Mouse (Mus musculus): ENCODE measurements around the gene Cldn2.

Cldn2 gene

DNA sequence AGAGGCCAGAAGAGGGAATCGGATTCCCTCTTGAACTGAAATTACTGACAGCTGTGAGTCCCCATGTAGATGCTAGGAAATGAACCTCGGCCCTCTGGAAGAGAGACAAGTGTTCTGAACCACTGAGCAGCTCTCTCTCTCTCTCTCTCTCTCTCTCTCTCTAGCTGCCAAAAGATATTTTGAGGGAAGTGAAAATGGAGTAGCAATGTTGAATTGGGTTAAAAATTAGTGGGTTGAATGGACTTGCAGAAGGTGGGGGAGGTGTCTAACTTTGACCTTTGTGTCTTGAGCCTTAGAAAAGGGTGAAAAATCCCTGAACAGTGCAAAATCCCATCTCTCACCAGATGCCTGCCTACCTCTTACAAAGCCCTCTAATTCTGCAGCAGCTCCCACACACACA lies 6.8 kb downstream of the Cldn2 start:
- DNase-seq (ENCODE audit: extremely low spot score, low read depth, low spot score) = no peak

DNA sequence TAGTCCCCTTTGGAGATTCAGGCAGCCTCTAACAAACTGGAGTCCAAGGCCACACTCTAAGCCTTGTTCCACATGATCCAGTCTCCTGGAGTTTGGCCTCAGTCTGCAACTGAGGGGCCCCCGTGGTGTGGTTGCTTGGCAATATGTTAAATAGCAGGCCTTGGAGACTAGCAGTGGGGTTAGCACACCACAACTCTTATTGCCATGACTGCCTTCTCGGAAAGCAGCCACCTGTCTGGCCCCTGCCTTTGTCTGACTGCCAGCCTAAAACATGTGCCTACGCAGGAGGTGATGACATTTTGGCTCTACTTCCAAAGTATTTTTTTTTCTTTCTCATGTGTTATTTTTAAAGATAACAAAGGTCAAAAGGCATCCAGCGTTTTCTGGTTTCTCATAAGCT lies 7.5 kb downstream of the Cldn2 start:
- DNase-seq (ENCODE audit: extremely low spot score, low read depth, low spot score) = no peak

DNA sequence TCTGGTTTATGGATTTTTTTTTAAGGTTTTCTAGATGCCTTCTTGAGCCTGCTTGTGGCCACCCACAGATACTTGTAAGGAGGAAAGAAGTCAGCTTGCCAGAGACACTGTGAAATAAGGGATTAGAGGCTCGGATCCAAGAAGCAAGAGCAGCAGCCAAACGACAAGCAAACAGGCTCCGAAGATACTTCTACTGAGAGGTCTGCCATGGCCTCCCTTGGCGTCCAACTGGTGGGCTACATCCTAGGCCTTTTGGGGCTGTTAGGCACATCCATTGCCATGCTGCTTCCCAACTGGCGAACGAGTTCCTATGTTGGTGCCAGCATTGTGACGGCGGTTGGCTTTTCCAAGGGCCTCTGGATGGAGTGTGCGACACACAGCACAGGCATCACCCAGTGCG lies 7.9 kb downstream of the Cldn2 start:
- DNase-seq (ENCODE audit: extremely low spot score, low read depth, low spot score) = no peak

DNA sequence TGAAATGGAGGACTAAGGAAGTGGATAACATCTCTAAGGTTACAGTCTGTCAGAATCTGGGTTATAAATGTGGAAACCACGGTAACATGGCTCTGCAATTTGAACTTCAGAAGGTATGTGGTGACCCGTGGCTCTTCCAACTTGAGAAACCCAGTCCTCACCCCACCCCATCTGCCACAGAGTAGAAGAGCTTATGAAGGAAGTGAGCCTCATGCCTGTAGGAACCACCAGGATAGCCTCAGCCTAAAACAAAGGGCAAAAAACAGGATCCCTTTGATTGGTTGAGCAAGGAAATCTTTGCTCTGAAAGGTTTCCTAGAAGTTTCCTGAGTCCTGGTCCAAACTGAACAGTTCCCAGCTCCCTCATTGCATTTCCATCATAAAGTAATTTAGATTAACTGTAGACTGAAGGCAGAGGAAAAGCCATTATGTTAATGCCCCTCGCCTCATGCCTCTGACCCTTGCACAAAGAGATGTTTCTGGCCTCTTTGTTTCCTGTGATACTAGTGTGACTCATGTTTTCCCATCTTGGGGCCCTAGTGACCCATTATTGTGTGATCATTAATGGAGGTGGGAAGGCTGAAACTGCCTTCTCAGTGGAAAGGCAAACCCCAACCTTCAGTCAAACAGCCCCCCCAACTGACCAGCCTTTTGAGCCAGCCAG lies 12.1 kb downstream of the Cldn2 start:
- DNase-seq (ENCODE audit: extremely low spot score, low read depth, low spot score) = no peak

DNA sequence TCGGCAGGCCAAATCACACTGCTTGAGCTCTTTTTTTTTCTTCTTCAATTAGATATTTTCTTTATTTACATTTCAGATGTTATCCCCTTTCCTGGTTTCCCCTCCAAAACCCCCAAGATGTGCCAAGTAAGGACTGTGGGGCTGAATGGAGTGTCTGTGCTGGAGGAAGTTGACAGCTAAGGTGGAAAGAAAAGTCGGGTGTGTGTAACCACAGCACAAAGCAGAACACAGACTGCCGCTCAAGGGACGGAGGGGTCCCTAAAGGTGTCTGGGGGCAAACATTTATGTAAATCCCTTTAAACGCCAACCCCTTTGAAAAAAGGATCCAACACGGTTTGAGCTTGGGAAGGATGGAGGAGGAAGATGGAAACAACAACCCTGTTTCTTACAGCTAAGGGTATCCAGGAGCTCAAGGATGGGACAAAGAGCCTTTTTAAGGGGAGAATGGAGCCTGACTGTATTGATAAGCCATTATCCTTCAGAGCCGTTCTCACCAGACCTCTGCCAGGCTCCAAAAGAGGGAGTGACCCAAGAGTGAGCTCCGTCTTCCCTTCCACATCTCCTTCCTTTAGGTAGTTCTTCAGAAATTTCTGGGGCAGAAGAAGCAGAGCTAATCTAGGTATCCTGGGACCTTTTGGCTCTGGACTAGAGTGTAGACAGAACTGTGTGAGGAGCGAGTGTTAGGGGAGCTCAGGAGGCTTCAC lies 12.8 kb downstream of the Cldn2 start:
- DNase-seq (ENCODE audit: extremely low spot score, low read depth, low spot score) = no peak

DNA sequence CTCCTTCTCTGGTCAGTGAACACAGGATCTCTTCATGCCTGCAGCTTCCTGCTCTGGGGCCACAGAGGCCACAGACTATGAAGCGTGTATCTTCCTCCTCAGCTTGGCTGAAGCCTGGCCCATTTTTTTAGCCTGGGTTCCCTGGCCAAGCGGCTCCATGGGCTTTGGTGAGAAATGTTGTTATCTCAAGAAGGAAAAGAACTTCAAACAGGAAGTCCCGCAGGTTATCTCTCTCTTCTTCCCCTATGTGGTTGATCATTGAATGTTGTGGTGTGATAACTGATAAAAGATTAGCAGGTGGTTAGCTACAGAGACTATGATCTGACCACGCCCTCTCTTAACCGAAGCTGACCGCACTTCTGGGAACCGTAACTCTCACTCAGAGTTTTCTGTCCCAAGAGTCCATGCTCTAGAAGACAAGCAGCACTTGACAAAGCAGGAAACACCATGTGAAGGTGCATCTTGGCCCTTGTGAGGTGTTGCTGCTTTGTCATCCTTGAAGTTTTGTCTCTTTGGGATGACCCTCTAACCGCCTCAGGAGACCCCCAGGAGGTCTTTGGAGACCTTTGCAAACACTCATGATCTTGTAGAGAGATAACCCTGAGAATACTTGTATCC lies 13.5 kb downstream of the Cldn2 start:
- no peak for DNase-seq (ENCODE audit: extremely low spot score, low read depth, low spot score)

DNA sequence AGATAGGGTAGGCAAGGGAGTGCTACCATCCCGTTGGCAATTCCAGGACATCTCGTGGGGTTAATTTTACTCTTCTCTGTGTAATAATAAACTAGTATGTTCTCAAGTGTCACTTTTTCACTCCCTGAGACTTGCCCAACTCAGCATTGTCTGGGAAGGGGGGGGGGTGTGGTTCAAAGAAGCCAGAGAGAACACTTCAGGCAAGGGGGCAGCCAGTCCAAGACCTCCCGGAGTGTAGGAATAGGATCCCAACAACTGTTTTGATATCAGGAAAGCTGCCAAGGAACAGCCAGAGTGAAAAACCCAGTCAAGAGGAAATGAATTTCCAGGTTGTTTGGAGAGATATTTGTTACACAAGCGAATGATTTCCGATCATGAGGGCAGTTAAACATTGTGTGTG lies 14.6 kb downstream of the Cldn2 start:
- no peak for DNase-seq (ENCODE audit: extremely low spot score, low read depth, low spot score)

DNA sequence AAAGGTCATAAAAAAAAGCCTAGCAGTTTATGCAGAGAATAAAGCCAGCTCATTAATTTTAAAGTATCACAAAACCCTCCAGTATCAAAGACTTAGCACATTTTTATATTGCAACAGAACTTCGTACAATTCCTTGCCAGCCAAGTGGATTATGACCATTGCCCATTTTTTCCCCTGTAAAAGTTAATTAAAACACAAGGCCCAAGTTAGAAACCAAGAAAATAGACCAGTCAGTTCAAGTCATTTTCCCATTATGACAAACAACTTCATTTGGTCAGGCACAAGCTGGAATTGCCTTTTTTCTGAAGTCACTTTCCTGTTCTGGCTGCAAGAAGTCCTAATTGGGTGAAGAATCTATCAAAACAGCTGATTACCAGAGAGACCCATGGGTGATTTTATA lies 24.8 kb downstream of the Cldn2 start:
- no peak for DNase-seq (ENCODE audit: extremely low spot score, low read depth, low spot score)

DNA sequence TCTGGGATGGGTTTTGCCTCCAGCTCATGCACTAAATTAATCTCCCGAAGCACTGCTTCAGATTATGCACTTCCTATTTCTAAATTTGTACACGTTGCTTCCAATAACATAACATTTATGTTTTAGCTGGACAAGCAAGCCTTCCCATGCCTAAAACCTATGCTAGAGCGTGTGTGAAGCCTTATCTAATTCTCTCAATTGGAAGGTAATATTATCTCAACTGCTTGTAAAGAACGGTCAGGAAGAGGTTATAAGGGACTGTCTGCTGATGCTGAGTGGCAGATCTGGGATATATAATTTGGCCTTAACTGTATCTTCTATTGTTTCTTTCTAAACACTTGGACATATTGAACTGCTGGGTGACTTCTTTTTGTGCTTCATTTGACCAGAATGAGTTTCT lies 26.3 kb downstream of the Cldn2 start:
- DNase-seq (ENCODE audit: extremely low spot score, low read depth, low spot score) = no peak

DNA sequence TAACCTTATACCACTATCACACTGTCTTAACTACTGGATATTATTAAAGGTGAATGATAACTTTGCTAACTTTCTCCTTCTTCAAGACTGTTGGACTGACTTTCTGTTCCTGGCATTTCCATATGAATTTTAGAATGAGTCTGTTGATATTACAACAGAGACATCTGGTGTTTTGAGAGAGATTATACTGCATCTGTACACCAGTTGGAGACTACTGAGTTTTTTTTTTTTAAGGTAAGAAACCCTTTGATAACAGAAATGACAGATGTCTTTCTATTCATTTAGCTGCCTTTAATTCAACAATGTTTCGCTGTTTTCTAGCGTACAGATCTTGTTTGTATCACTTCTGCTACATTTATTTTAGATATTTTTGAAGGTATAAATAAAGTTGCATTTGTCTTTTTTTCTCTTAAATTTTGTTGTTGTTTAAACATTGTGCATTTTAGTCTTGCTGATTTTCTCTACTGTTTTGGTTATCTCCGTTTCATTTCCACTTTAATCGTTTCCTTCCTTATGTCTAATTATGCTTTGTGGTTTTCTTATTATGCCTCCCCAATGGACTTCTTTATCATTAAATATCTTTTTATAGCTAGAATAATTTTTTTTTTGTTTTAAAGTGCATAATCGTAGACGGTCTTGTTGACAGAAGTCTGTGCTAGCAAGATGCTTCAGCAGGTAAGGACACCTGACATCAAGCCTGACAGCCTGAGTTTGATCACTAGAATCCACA lies 27.9 kb downstream of the Cldn2 start:
- no peak for DNase-seq (ENCODE audit: extremely low spot score, low read depth, low spot score)

DNA sequence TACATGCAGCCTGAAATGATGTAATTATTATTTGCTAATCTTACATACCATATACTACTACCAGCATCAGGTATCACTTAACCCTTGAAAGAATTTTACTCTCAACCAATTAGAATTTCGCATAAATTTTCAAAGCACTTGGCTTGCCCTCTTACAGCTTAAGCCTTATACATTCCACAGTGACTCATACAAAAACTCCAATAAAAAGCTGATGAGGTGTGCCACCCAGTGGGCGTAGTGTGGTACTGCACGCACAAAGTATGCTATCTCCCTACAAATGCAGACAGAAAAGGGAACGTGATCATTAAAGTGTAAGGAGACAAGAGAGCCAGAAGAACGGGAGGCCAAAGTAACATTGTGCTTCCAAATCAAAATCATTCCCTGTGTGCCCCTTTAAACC lies 31.8 kb downstream of the Cldn2 start:
- peak; percentile 10 for DNase-seq (ENCODE audit: extremely low spot score, low read depth, low spot score)

DNA sequence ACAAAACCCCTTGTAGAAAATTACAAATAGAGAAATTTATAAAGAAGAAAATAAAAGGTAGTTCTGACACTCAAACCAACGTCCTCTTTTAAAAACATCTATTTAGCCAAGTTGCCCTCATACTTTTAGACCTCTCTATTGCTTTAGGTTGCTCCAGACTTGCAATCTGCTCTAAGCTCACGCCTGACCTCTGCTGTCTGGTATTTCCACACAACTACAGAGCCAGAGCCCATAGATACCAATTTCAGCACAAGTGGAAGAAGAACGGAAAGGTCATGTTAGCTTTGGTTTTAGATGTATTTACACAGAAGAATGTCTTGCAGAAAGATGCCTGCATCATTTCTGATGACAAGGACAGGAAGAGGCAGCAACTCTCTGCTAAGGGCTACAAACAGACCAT lies 38.4 kb downstream of the Cldn2 start:
- DNase-seq (ENCODE audit: extremely low spot score, low read depth, low spot score) = no peak

DNA sequence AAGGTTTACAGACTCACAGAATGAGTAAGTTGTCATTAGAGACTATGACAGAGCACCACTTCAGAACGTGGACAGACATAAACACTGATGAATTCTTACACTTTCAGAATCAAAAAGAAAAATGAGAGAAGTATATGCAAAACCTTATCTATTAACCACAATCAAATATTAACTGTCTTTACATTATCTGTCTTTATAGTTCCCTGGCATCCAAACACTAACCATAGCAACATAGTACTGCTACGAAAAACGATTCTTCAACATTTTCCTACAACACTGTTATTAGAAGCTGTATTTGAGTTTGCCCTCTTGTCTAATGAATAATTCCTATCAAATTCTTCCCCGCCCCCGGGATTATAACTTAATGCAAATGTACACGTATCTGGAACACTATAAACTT lies 40.5 kb downstream of the Cldn2 start:
- no peak for DNase-seq (ENCODE audit: extremely low spot score, low read depth, low spot score)

DNA sequence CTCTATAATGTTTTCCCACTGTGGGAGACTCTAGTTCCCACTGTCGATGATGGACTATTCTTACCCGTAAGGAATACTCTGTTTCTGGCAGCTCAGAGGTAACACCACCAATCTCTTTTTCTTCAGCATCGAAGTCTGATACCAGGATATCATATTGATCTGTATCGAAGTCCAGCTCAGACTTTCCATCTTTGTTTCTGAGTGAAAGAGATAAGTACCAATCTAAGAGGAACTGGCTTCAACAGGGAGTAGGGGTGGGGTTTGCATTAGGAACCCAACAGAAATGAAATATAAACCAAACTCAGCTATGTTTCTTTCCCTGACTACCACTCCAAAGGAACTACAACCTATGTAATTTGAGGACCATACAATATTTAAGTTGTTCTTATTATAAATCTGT lies 54.2 kb downstream of the Cldn2 start:
- no peak for DNase-seq (ENCODE audit: extremely low spot score, low read depth, low spot score)

DNA sequence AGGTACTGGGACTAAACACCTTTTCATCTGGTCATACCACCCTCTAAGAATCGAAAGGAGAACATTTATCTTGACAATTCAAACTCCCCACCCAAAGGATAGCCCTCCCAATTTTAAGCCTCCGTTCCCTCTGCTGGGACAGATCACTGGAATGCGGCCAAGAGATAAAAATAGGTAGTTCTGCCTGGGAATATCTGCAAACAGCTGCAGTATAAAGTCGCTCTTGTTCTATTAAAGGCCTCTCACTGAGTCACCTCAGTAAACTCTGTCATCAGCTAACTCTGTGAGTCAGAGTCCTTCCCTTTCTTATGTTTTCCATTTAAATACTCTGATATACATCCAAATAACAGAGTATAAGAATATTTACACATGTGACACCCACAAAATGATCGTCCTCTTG lies 58.8 kb downstream of the Cldn2 start:
- DNase-seq (ENCODE audit: extremely low spot score, low read depth, low spot score) = no peak
